Mouse (Mus musculus) limb, embryonic 14.5 days (tissue): ENCODE data around the gene Tsr2. TPM values are rescaled to one million over a fixed set of nuclear protein-coding genes. Genes with fewer than 3 reads are reported as not detected.

Source experiments
- ATAC-seq: fragments of 200-750 bp; cut with Nextera tagmentation; 2 replicates; pipeline ENCODE4 v1.8.0; 2017; ENCODE audit warnings: low read depth, moderate number of reproducible peaks, moderate TSS enrichment; ENCODE audit not compliant: low FRiP score
- DNase-seq: peaks from one replicate; pipeline ENCODE4 v3.0.0-alpha.2; 2015; ENCODE audit warnings: low spot score
- H3K27ac ChIP-seq: fragments of 300-500 bp; sonication (generic); replicated peaks from 2 replicates; pipeline ENCODE4 v1.5.1; 2014; ENCODE audit warnings: low read depth, mild to moderate bottlenecking, low read length, moderate library complexity, mixed read lengths
- H3K27me3 ChIP-seq: fragments of 300-500 bp; sonication (generic); 2 replicates; pipeline ENCODE4 v1.6.1; 2014; ENCODE audit warnings: low read length, mixed read lengths; ENCODE audit not compliant: control insufficient read depth, insufficient read depth
- H3K36me3 ChIP-seq: fragments of 300-500 bp; sonication (generic); 2 replicates; pipeline ENCODE4 v1.6.1; 2014; ENCODE audit warnings: mild to moderate bottlenecking, low read length, moderate library complexity, mixed read lengths; ENCODE audit not compliant: control insufficient read depth, insufficient read depth
- H3K4me1 ChIP-seq: fragments of 300-500 bp; sonication (generic); 2 replicates; pipeline ENCODE4 v1.6.1; 2014; ENCODE audit warnings: antibody characterized with exemption, low read length, mixed read lengths; ENCODE audit not compliant: control insufficient read depth, insufficient read depth
- H3K4me2 ChIP-seq: fragments of 300-500 bp; sonication (generic); replicated peaks from 2 replicates; pipeline ENCODE4 v1.6.1; 2014; ENCODE audit warnings: low read depth, mild to moderate bottlenecking, low read length, moderate library complexity; ENCODE audit not compliant: severe bottlenecking
- H3K4me3 ChIP-seq: fragments of 300-500 bp; sonication (generic); replicated peaks from 2 replicates; pipeline ENCODE4 v1.5.1; 2014; ENCODE audit warnings: low read length
- H3K9ac ChIP-seq: fragments of 300-500 bp; sonication (generic); 2 replicates; pipeline ENCODE4 v1.6.1; 2014; ENCODE audit warnings: mild to moderate bottlenecking, low read depth, low read length, moderate library complexity; ENCODE audit not compliant: severe bottlenecking
- H3K9me3 ChIP-seq: fragments of 300-500 bp; sonication (generic); 2 replicates; pipeline ENCODE4 v1.6.1; 2016; ENCODE audit warnings: low read length; ENCODE audit not compliant: control insufficient read depth
- POLR2A ChIP-seq: fragments of 200-500 bp; IDR thresholded peaks from 2 replicates; pipeline ENCODE4 v1.8.0; 2012; ENCODE audit warnings: inconsistent platforms, mild to moderate bottlenecking, moderate library complexity, borderline replicate concordance; ENCODE audit not compliant: insufficient read depth, insufficient read length; ENCODE audit errors: extremely low read depth
- WGBS: fragments of 180-500 bp; shearing (Covaris S2); extraction: QIAGEN DNeasy Blood & Tissue Kit; methylation state at CpG from one replicate; pipeline ENCODE4 v1.1.7; 2014; 5-methylcytosine and 5-hydroxymethylcytosine counted together
- polyA plus RNA-seq, 2 experiments: library from polyadenylated mRNA; depleted of rRNA in 1 of 2; stranded (reverse) in 1 of 2; unstranded in 1 of 2; fragments of >200 nt; fragmentation: Nextera tagmentation in 1 of 2; extraction: Ambion mirVana in 1 of 2; gene quantifications; 2 replicates each; pipeline versions ENCODE4 v1.2.1 to v1.2.3; 2012 to 2014

Tsr2 gene
- polyA plus RNA-seq, 2 experiments = 34.9 to 40.3 TPM

GRCm38 (mm10) chrX:151055559-151055958, 40.8 kb downstream of the Tsr2 start:
- WGBS = 15% methylated on average over 1 of the region's 1 CpGs
- Histone ChIP-seq H3K4me3 (no peak overlapping the region), H3K4me1 (0 out of 2 replicates have a peak, but pooled peaks cover 7% of the 10 kb centered on the region), H3K4me2 (no peak overlapping the region), H3K27ac (no peak overlapping the region), H3K9ac (no peak overlapping the region), H3K27me3 (no peaks in the 10 kb centered on the region), H3K36me3 (no peaks in the 10 kb centered on the region), H3K9me3 (no peaks in the 10 kb centered on the region)
- no peak for ATAC-seq
- TF ChIP-seq POLR2A = no peak
- no peak for DNase-seq

- Histone ChIP-seq H3K9ac (no peak overlapping the region), H3K4me2 (peak overlapping the region; percentile 26; the same call in 1 of the 2 replicates), H3K27me3 (no peaks in the 10 kb centered on the region), H3K9me3 (no peaks in the 10 kb centered on the region), H3K27ac (0 out of 2 replicates have a peak overlapping the region, but pooled peaks have one; percentile 63), H3K4me1 (0 out of 2 replicates have a peak, but pooled peaks cover 9% of the 10 kb centered on the region), H3K36me3 (no peaks in the 10 kb centered on the region), H3K4me3 (no peak overlapping the region)
- 28% methylated on average over 4 of the region's 6 CpGs for WGBS
- no peak for DNase-seq
- ATAC-seq = no peak
- no peak for TF ChIP-seq POLR2A
Observed at GRCm38 (mm10) chrX:151054489-151054888, 41.9 kb downstream of the Tsr2 start.

DNA sequence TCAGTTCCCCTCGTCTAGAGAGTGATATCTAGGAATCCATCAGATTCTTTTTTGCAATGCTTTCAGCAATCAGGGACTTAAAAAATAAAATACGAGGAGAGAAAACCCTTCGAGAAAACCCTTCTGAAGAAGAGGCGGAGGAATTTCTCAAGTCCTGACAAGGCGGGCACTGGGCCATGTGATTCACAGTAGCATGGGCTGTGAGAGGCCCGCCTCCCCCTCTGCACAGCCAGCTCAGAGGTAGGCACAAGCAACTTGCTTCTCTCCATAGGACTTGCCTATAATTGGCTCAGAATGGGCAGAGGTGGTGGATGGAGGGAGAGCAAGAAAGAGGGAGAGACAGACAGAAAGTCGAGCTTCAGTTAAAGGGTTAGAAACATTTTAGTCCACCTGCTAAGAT, 46.0 kb downstream of the Tsr2 start:
- ATAC-seq = no peak
- H3K9ac ChIP-seq = no peak overlapping the region
- DNase-seq = no peak
- H3K9me3 ChIP-seq = no peaks in the 10 kb centered on the region
- H3K27ac ChIP-seq = no peak overlapping the region
- no peak for TF ChIP-seq POLR2A
- H3K4me3 ChIP-seq = no peak overlapping the region
- no peaks in the 10 kb centered on the region for H3K36me3 ChIP-seq
- no peak overlapping the region for H3K4me2 ChIP-seq
- H3K4me1 ChIP-seq = 0 out of 2 replicates have a peak, but pooled peaks cover 12% of the 10 kb centered on the region
- WGBS = 70% methylated on average over 7 of the region's 7 CpGs
- H3K27me3 ChIP-seq = no peaks in the 10 kb centered on the region

DNA sequence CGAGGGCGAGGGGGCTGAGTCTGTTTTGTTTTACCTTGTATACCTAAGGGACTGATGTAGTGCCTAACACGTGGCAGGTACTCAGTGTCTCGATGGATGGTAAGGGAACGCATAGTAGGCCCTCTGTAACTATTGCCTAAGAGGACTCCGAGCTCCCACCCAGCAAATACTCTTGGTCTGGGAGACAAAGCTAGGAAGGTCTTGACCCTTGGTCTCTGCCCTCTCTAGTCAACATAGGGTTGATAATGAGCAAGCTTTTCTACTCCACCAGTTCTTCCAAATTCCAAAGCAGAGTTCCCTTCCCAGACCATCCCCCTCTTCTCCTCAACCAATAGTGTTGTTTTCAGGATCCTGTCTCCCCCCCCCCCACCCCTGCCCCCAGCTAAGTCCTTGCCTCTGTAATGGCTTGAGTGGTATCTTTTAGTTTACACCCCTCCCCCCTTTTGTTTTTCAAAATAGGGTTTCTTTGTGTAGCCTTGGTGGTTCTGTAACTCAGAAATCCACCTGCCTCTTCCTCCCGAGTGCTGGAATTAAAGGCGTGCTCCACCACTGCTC, 46.6 kb downstream of the Tsr2 start:
- H3K36me3 ChIP-seq = no peaks in the 10 kb centered on the region
- H3K9ac ChIP-seq = no peak overlapping the region
- ATAC-seq (no peak), DNase-seq (no peak)
- 0 out of 2 replicates have a peak, but pooled peaks cover 12% of the 10 kb centered on the region for H3K4me1 ChIP-seq
- 53% methylated on average over 8 of the region's 8 CpGs for WGBS
- peak overlapping the region; percentile 64; the same call in 1 of the 2 replicates for H3K4me3 ChIP-seq
- H3K27me3 ChIP-seq = no peaks in the 10 kb centered on the region
- H3K27ac ChIP-seq = no peak overlapping the region
- TF ChIP-seq POLR2A = no peak
- no peaks in the 10 kb centered on the region for H3K9me3 ChIP-seq
- H3K4me2 ChIP-seq = peak overlapping the region; percentile 68

DNA sequence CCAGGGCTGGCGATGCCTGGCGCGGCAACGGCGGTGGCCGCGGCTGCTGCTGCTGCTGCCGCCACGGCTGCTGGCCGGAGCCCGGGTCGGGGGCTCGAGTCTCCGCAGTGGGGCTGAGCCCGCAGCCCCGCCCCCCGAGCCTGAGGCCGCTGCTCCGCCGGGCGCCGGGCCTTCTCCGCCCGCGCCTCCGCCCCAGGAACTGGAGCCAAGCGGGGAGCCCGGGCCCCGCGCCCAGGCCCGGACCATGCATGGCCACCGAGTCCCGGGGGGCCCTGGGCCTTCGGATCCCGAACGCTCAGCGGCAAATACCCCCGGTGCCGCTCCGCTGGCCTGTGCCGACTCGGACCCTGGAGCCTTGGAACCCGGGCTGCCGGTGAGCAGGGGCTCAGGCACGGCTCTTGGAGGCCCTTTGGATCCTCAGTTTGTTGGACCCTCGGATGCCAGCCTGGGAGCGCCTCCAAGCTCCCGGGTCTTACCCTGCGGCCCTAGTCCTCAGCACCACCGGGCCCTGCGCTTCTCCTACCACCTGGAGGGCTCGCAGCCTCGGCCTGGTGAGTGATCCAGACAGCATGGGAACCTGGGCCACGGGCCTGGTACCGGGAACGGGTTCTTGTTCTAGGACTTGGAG, 48.8 kb downstream of the Tsr2 start:
- no peak for TF ChIP-seq POLR2A
- no peaks in the 10 kb centered on the region for H3K27me3 ChIP-seq
- peak overlapping the region; percentile 68 for H3K4me2 ChIP-seq
- peak overlapping the region; percentile 87 for H3K27ac ChIP-seq
- 28% methylated on average over 7 of the region's 56 CpGs for WGBS
- ATAC-seq (peak; percentile 32; the same call in 1 of the 2 replicates), DNase-seq (peak; percentile 11)
- peak overlapping the region; percentile 64 for H3K4me3 ChIP-seq
- H3K36me3 ChIP-seq = no peaks in the 10 kb centered on the region
- H3K9ac ChIP-seq = peak overlapping the region; percentile 84
- 0 out of 2 replicates have a peak, but pooled peaks cover 5% of the 10 kb centered on the region for H3K4me1 ChIP-seq
- no peaks in the 10 kb centered on the region for H3K9me3 ChIP-seq
